Mouse (Mus musculus) bone marrow macrophage, adult 2 months (primary cell): ENCODE results near the gene Ddx5. TPM values are rescaled to one million over a fixed set of nuclear protein-coding genes. Genes with fewer than 3 reads are reported as not detected.

Source experiments
- H3K27ac ChIP-seq: 2 replicates; pipeline ENCODE4 v1.5.1; 2012; ENCODE audit warnings: low read depth, low read length; ENCODE audit not compliant: insufficient read depth
- H3K4me1 ChIP-seq: 2 replicates; pipeline ENCODE4 v1.6.1; 2012; ENCODE audit warnings: low read length; ENCODE audit not compliant: control insufficient read depth, insufficient read depth
- H3K4me3 ChIP-seq: 2 replicates; pipeline ENCODE4 v1.5.1; 2012; ENCODE audit warnings: mild to moderate bottlenecking, low read length, moderate library complexity; ENCODE audit not compliant: insufficient read depth
- CTCF ChIP-seq: IDR thresholded peaks from 2 replicates; pipeline ENCODE4 v1.5.1; 2012; ENCODE audit warnings: low read depth, mild to moderate bottlenecking, low read length, moderate library complexity
- polyA plus RNA-seq: library from polyadenylated mRNA; stranded (reverse); fragments of >200 nt; gene quantifications from 2 replicates; pipeline ENCODE4 v1.2.4, GENCODE M21; 2012; ENCODE audit not compliant: missing spikeins, insufficient read depth, insufficient read length

Ddx5 gene
- polyA plus RNA-seq, 1 experiment: 1,156 TPM

DNA sequence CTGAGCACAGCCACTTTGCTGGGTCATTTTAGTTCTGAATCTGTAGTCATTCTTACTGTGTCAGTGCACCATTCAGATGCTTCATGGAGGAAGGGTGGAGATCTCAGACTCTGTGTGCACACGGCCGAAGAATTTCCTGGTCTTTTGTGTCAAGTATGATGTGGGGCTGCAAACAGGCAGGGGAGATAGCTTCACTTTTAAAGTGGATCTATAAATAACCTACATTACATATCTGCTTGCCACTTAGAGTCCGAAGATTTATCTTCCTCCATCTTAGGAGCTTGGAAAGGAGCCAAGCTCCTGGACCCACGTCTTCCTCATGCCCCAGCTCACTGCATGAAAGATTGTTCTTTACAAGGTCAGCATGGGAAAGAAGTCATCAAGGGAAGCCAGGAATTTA lies 58.3 kb downstream of the Ddx5 start:
- no peak for TF ChIP-seq CTCF
- peaks cover 4% of the 10 kb centered on the region; the same call in 1 of the 2 replicates for H3K4me1 ChIP-seq
- H3K4me3 ChIP-seq: no peak overlapping the region
- H3K27ac ChIP-seq: no peak overlapping the region

Other genes starting within 250 kb of the Ddx5 start
- gene Tex2, start 175.8 kb downstream of the Ddx5 start, polyA plus RNA-seq: 22.8 and 25.0 TPM in 2 replicates
- 4.8 and 5.1 TPM in 2 replicates for gene Pecam1, start 38.6 kb downstream of the Ddx5 start, polyA plus RNA-seq
- gene Milr1, start 38.0 kb downstream of the Ddx5 start, polyA plus RNA-seq: 202 and 222 TPM in 2 replicates
- gene Polg2, start 9.6 kb downstream of the Ddx5 start, polyA plus RNA-seq: 8.9 and 11.4 TPM in 2 replicates
- gene Cep95, start 67 bp upstream of the Ddx5 start, polyA plus RNA-seq: 24.4 and 26.6 TPM in 2 replicates
- gene Smurf2, start 131.5 kb upstream of the Ddx5 start, polyA plus RNA-seq: 18.6 and 21.3 TPM in 2 replicates
- gene Kpna2, start 210.4 kb upstream of the Ddx5 start, polyA plus RNA-seq: 72.2 and 79.5 TPM in 2 replicates
- not detected in 2 replicates for gene 1810010H24Rik, start 236.5 kb upstream of the Ddx5 start, polyA plus RNA-seq